Mouse (Mus musculus): ENCODE measurements around the gene Alpk3. TPM values are rescaled to one million over a fixed set of nuclear protein-coding genes. Genes with fewer than 3 reads are reported as not detected.
A peak's percentile ranks its signal among the peaks of the same experiment; 100 is the strongest.

The Alpk3 gene
- polyA plus RNA-seq, 1 experiment from 2014 or later, result 0.18 TPM

GRCm38 (mm10) chr7:81055709-81056370, 1.6 kb upstream of the Alpk3 start:
- H3K4me1 ChIP-seq (replicated peaks; ENCODE audit: insufficient read depth, low read length), result peaks cover 13% of the 10 kb centered on the region
- H3K9me3 ChIP-seq (replicated peaks; ENCODE audit: low read length), result no peaks in the 10 kb centered on the region
- no peak overlapping the region for H3K9ac ChIP-seq (ENCODE audit: low read depth, low read length)
- H3K27me3 ChIP-seq (ENCODE audit: insufficient read depth, low read length), result no peaks in the 10 kb centered on the region
- WGBS, result 50% methylated on average over 11 of the region's 11 CpGs
- DNase-seq (ENCODE audit: low spot score) (peak; percentile 34), ATAC-seq (replicated peaks; ENCODE audit: low FRiP score, low read depth) (no peak)
- no peaks in the 10 kb centered on the region for H3K36me3 ChIP-seq (ENCODE audit: insufficient read depth, low read length)
- TF ChIP-seq CTCF (IDR thresholded peaks at IDR 0.05; ENCODE audit: low read depth), result no peak
- H3K4me3 ChIP-seq (replicated peaks; ENCODE audit: low read depth, low read length), result no peak overlapping the region
- no peak overlapping the region for H3K27ac ChIP-seq
- H3K4me2 ChIP-seq (ENCODE audit: low read length), result no peak overlapping the region

- no peak for TF ChIP-seq CTCF (IDR thresholded peaks at IDR 0.05; ENCODE audit: low read depth)
- H3K27me3 ChIP-seq (ENCODE audit: insufficient read depth, low read length), result no peaks in the 10 kb centered on the region
- H3K9me3 ChIP-seq (replicated peaks; ENCODE audit: low read length), result no peaks in the 10 kb centered on the region
- H3K4me2 ChIP-seq (ENCODE audit: low read length), result no peak overlapping the region
- no peak overlapping the region for H3K9ac ChIP-seq (ENCODE audit: low read depth, low read length)
- H3K36me3 ChIP-seq (ENCODE audit: insufficient read depth, low read length), result no peaks in the 10 kb centered on the region
- WGBS, result 56% methylated on average over 6 of the region's 6 CpGs
- no peak overlapping the region for H3K27ac ChIP-seq
- no peak for DNase-seq (ENCODE audit: low spot score)
- ATAC-seq (replicated peaks; ENCODE audit: low FRiP score, low read depth), result no peak
- no peak overlapping the region for H3K4me3 ChIP-seq (replicated peaks; ENCODE audit: low read depth, low read length)
- peaks cover 13% of the 10 kb centered on the region for H3K4me1 ChIP-seq (replicated peaks; ENCODE audit: insufficient read depth, low read length)
Observed at GRCm38 (mm10) chr7:81057901-81058711, 706 bp downstream of the Alpk3 start.

- ATAC-seq (replicated peaks; ENCODE audit: low FRiP score, low read depth) (no peak), DNase-seq (ENCODE audit: low spot score) (peak; percentile 25)
- peaks cover 13% of the 10 kb centered on the region for H3K4me1 ChIP-seq (replicated peaks; ENCODE audit: insufficient read depth, low read length)
- WGBS, result 26% methylated on average over 9 of the region's 9 CpGs
- H3K36me3 ChIP-seq (ENCODE audit: insufficient read depth, low read length), result no peaks in the 10 kb centered on the region
- no peaks in the 10 kb centered on the region for H3K27me3 ChIP-seq (ENCODE audit: insufficient read depth, low read length)
- no peak overlapping the region for H3K9ac ChIP-seq (ENCODE audit: low read depth, low read length)
- TF ChIP-seq CTCF (IDR thresholded peaks at IDR 0.05; ENCODE audit: low read depth), result no peak
- no peak overlapping the region for H3K27ac ChIP-seq
- H3K4me2 ChIP-seq (ENCODE audit: low read length), result no peak overlapping the region
- no peaks in the 10 kb centered on the region for H3K9me3 ChIP-seq (replicated peaks; ENCODE audit: low read length)
- no peak overlapping the region for H3K4me3 ChIP-seq (replicated peaks; ENCODE audit: low read depth, low read length)
Observed at GRCm38 (mm10) chr7:81058712-81059154, 1.3 kb downstream of the Alpk3 start.

- H3K27me3 ChIP-seq (ENCODE audit: insufficient read depth, low read length), result no peaks in the 10 kb centered on the region
- H3K27ac ChIP-seq, result no peak overlapping the region
- no peak overlapping the region for H3K4me3 ChIP-seq (replicated peaks; ENCODE audit: low read depth, low read length)
- no peaks in the 10 kb centered on the region for H3K9me3 ChIP-seq (replicated peaks; ENCODE audit: low read length)
- ATAC-seq (replicated peaks; ENCODE audit: low FRiP score, low read depth) (no peak), DNase-seq (ENCODE audit: low spot score) (no peak)
- H3K36me3 ChIP-seq (ENCODE audit: insufficient read depth, low read length), result no peaks in the 10 kb centered on the region
- H3K9ac ChIP-seq (ENCODE audit: low read depth, low read length), result no peak overlapping the region
- peaks cover 13% of the 10 kb centered on the region for H3K4me1 ChIP-seq (replicated peaks; ENCODE audit: insufficient read depth, low read length)
- 59% methylated on average over 5 of the region's 5 CpGs for WGBS
- H3K4me2 ChIP-seq (ENCODE audit: low read length), result no peak overlapping the region
- TF ChIP-seq CTCF (IDR thresholded peaks at IDR 0.05; ENCODE audit: low read depth), result no peak
Observed at GRCm38 (mm10) chr7:81059388-81059787, 2.0 kb downstream of the Alpk3 start.

- Histone ChIP-seq H3K4me1 (replicated peaks; ENCODE audit: insufficient read depth, low read length) (peaks cover 13% of the 10 kb centered on the region), H3K4me3 (replicated peaks; ENCODE audit: low read depth, low read length) (no peak overlapping the region), H3K36me3 (ENCODE audit: insufficient read depth, low read length) (no peaks in the 10 kb centered on the region), H3K9me3 (replicated peaks; ENCODE audit: low read length) (no peaks in the 10 kb centered on the region), H3K27ac (no peak overlapping the region), H3K9ac (ENCODE audit: low read depth, low read length) (no peak overlapping the region), H3K4me2 (ENCODE audit: low read length) (no peak overlapping the region), H3K27me3 (ENCODE audit: insufficient read depth, low read length) (no peaks in the 10 kb centered on the region)
- peak; percentile 54 for DNase-seq (ENCODE audit: low spot score)
- peak; percentile 68 for TF ChIP-seq CTCF (IDR thresholded peaks at IDR 0.05; ENCODE audit: low read depth)
- ATAC-seq (replicated peaks; ENCODE audit: low FRiP score, low read depth), result no peak
- WGBS, result 91% methylated on average over 2 of the region's 2 CpGs
Observed at GRCm38 (mm10) chr7:81060908-81061307, 3.5 kb downstream of the Alpk3 start.

- H3K4me3 ChIP-seq (replicated peaks; ENCODE audit: low read depth, low read length), result no peak overlapping the region
- no peak for ATAC-seq (replicated peaks; ENCODE audit: low FRiP score, low read depth)
- no peak for DNase-seq (ENCODE audit: low spot score)
- TF ChIP-seq CTCF (IDR thresholded peaks at IDR 0.05; ENCODE audit: low read depth), result no peak
- H3K4me2 ChIP-seq (ENCODE audit: low read length), result no peak overlapping the region
- H3K9ac ChIP-seq (ENCODE audit: low read depth, low read length), result no peak overlapping the region
- WGBS, result 48% methylated on average over 11 of the region's 11 CpGs
- H3K9me3 ChIP-seq (replicated peaks; ENCODE audit: low read length), result no peaks in the 10 kb centered on the region
- H3K36me3 ChIP-seq (ENCODE audit: insufficient read depth, low read length), result no peaks in the 10 kb centered on the region
- H3K27ac ChIP-seq, result no peak overlapping the region
- peaks cover 13% of the 10 kb centered on the region for H3K4me1 ChIP-seq (replicated peaks; ENCODE audit: insufficient read depth, low read length)
- H3K27me3 ChIP-seq (ENCODE audit: insufficient read depth, low read length), result no peaks in the 10 kb centered on the region
Observed at GRCm38 (mm10) chr7:81061936-81062335, 4.5 kb downstream of the Alpk3 start.

Data from kidney, postnatal 0 days (tissue).